Mouse (Mus musculus) G1E (cell line): ENCODE measurements around the gene Gse1.

ENCODE experiments used
- CTCF ChIP-seq: IDR thresholded peaks from 2 replicates; pipeline ENCODE4 v1.5.1; 2012; ENCODE audit warnings: low read depth, low read length, inconsistent platforms, mixed read lengths
- POLR2AphosphoS5 ChIP-seq: IDR thresholded peaks from 2 replicates; pipeline ENCODE4 v1.6.1; 2012; ENCODE audit warnings: low read depth, low read length, inconsistent platforms; ENCODE audit not compliant: insufficient replicate concordance

- TF ChIP-seq CTCF (peak; percentile 98), POLR2AphosphoS5 (no peak)
These were observed 341.9 kb downstream of the Gse1 start for GRCm38 (mm10) chr8:120569939-120570715.
